ENCODE assay signal across 8 mouse cellular contexts in genomic region chr4:43631046-43631955, GRCm38 (mm10). TPM values are rescaled to one million over a fixed set of nuclear protein-coding genes. Genes with fewer than 3 reads are reported as not detected.
A peak's percentile ranks its signal among the peaks of the same experiment; 100 is the strongest.
DNase-seq lines count a peak whose midpoint lies in the region; ATAC-seq and TF ChIP-seq lines count a peak whose summit lies in the region.

Gene Npr2 (plus strand): TSS chr4:43631935.

- WGBS in embryonic facial prominence, embryonic 10.5 days = 1% methylated on average over 65 of the region's 70 CpGs
- 1% methylated on average over 55 of the region's 70 CpGs for WGBS in kidney, embryonic 16.5 days
- 3% methylated on average over 49 of the region's 70 CpGs for WGBS in liver, embryonic 16.5 days (ENCODE audit: insufficient replicate concordance)
- WGBS in olfactory bulb, adult 2 months = 2% methylated on average over 54 of the region's 70 CpGs

- TF ChIP-seq CTCF in ES-Bruce4 (IDR thresholded peaks at IDR 0.05; ENCODE audit: low read depth, low read length) = no peak
- no peak for TF ChIP-seq CTCF in olfactory bulb, adult 2 months (IDR thresholded peaks at IDR 0.05; ENCODE audit: insufficient read depth, low read depth, low read length)

- no peaks in the 10 kb centered on the region for H3K9me3 ChIP-seq in ES-Bruce4 (replicated peaks; ENCODE audit: control insufficient read depth, insufficient read depth, low read length, poor library complexity, severe bottlenecking)
- peaks cover 3% of the 10 kb centered on the region; the same call in 1 of the 2 replicates for H3K9me3 ChIP-seq in embryonic facial prominence, embryonic 10.5 days
- peaks cover 4% of the 10 kb centered on the region for H3K9me3 ChIP-seq in kidney, embryonic 16.5 days (ENCODE audit: low read length)
- H3K9me3 ChIP-seq in liver, embryonic 16.5 days (replicated peaks; ENCODE audit: control insufficient read depth, low read length) = no peaks in the 10 kb centered on the region

- H3K36me3 ChIP-seq in ES-Bruce4 (ENCODE audit: control insufficient read depth, insufficient read depth, low read length, poor library complexity, severe bottlenecking) = no peaks in the 10 kb centered on the region
- H3K36me3 ChIP-seq in embryonic facial prominence, embryonic 10.5 days (replicated peaks) = no peaks in the 10 kb centered on the region
- no peaks in the 10 kb centered on the region for H3K36me3 ChIP-seq in kidney, embryonic 16.5 days (ENCODE audit: insufficient read depth, low read length)
- H3K36me3 ChIP-seq in liver, embryonic 16.5 days (ENCODE audit: control insufficient read depth, insufficient read depth) = no peaks in the 10 kb centered on the region

- H3K4me2 ChIP-seq in kidney, embryonic 16.5 days (replicated peaks; ENCODE audit: low read depth, low read length) = peak within 1 kb of the TSS; percentile 91
- H3K4me2 ChIP-seq in liver, embryonic 16.5 days (ENCODE audit: low read depth, low read length) = peak within 1 kb of the TSS; percentile 72

- H3K27me3 ChIP-seq in ES-Bruce4 (ENCODE audit: control insufficient read depth, insufficient read depth, low read length, poor library complexity, severe bottlenecking) = peaks cover 5% of the 10 kb centered on the region; the same call in 1 of the 2 replicates
- H3K27me3 ChIP-seq in embryonic facial prominence, embryonic 10.5 days (replicated peaks; ENCODE audit: low read depth, poor library complexity, severe bottlenecking) = peaks cover 34% of the 10 kb centered on the region
- H3K27me3 ChIP-seq in kidney, embryonic 16.5 days (ENCODE audit: insufficient read depth, low read length) = no peaks in the 10 kb centered on the region
- peaks cover 30% of the 10 kb centered on the region for H3K27me3 ChIP-seq in liver, embryonic 16.5 days (ENCODE audit: control insufficient read depth, insufficient read depth, low read depth, low read length)

- H3K4me1 ChIP-seq in ES-Bruce4 (ENCODE audit: control insufficient read depth, insufficient read depth, low read length) = no peaks in the 10 kb centered on the region
- peaks cover 36% of the 10 kb centered on the region for H3K4me1 ChIP-seq in embryonic facial prominence, embryonic 10.5 days
- peaks cover 22% of the 10 kb centered on the region for H3K4me1 ChIP-seq in kidney, embryonic 16.5 days (ENCODE audit: insufficient read depth, low read length)
- peaks cover 8% of the 10 kb centered on the region for H3K4me1 ChIP-seq in liver, embryonic 16.5 days (ENCODE audit: control insufficient read depth, low read depth, low read length)
- H3K4me1 ChIP-seq in olfactory bulb, adult 2 months (ENCODE audit: control insufficient read depth, insufficient read depth, low read length) = peaks cover 25% of the 10 kb centered on the region

- peak within 1 kb of the TSS; percentile 92 for H3K9ac ChIP-seq in ES-Bruce4 (ENCODE audit: low read depth, poor library complexity, severe bottlenecking)
- H3K9ac ChIP-seq in kidney, embryonic 16.5 days (replicated peaks; ENCODE audit: low read length) = peak within 1 kb of the TSS; percentile 84
- peak within 1 kb of the TSS; percentile 42 for H3K9ac ChIP-seq in liver, embryonic 16.5 days (ENCODE audit: low read depth, low read length)

- H3K27ac ChIP-seq in ES-Bruce4 (ENCODE audit: insufficient read depth, low read length) = no peak within 1 kb of the TSS
- H3K27ac ChIP-seq in embryonic facial prominence, embryonic 10.5 days (replicated peaks) = peak within 1 kb of the TSS; percentile 90
- H3K27ac ChIP-seq in kidney, embryonic 16.5 days (ENCODE audit: low read length) = peak within 1 kb of the TSS; percentile 57; the same call in 1 of the 2 replicates
- no peak within 1 kb of the TSS for H3K27ac ChIP-seq in liver, embryonic 16.5 days (ENCODE audit: low read length)
- H3K27ac ChIP-seq in olfactory bulb, adult 2 months (ENCODE audit: insufficient read depth, low read depth, low read length) = peak within 1 kb of the TSS; percentile 65; the same call in 1 of the 2 replicates

- no peak for TF ChIP-seq EP300 in ES-Bruce4 (IDR thresholded peaks at IDR 0.05; ENCODE audit: insufficient read depth, low read depth, low read length)

- ATAC-seq in kidney, embryonic 16.5 days (ENCODE audit: low FRiP score, low TSS enrichment) = peak; percentile 69
- ATAC-seq in liver, embryonic 16.5 days (ENCODE audit: low read depth) = peak; percentile 47

- TF ChIP-seq POLR2A in ES-Bruce4 (IDR thresholded peaks at IDR 0.05; ENCODE audit: insufficient read depth, low read length) = no peak
- no peak for TF ChIP-seq POLR2A in olfactory bulb, adult 2 months (IDR thresholded peaks at IDR 0.05; ENCODE audit: insufficient read depth, low read depth, low read length)

- peak within 1 kb of the TSS; percentile 81 for H3K4me3 ChIP-seq in ES-Bruce4 (ENCODE audit: low read depth, low read length)
- peak within 1 kb of the TSS; percentile 79 for H3K4me3 ChIP-seq in embryonic facial prominence, embryonic 10.5 days
- H3K4me3 ChIP-seq in kidney, embryonic 16.5 days (ENCODE audit: low read length) = peak within 1 kb of the TSS; percentile 67
- H3K4me3 ChIP-seq in liver, embryonic 16.5 days (ENCODE audit: low read depth, low read length) = peak within 1 kb of the TSS; percentile 58
- H3K4me3 ChIP-seq in olfactory bulb, adult 2 months (ENCODE audit: insufficient read depth, low read depth, low read length) = peak within 1 kb of the TSS; percentile 79

- DNase-seq in adrenal gland, adult 18-20 months (ENCODE audit: low spot score in 2 of 2) = peak; percentile 54 to 70
- DNase-seq in embryonic facial prominence, embryonic 10.5 days (ENCODE audit: low spot score) = peak; percentile 74
- DNase-seq in heart, adult 9 months (ENCODE audit: low spot score in 2 of 2) = peak; percentile 56 to 63
- no peak for DNase-seq in spleen, postnatal 14 days (ENCODE audit: low spot score in 2 of 2)

RNA-seq across cellular contexts. Expression of gene Npr2, which starts in this region (rescaled TPM):
- polyA plus RNA-seq in ES-Bruce4 (2011; ENCODE audit: insufficient read depth, insufficient read length, low read depth, missing spikeins) = 3.1 and 5.1 TPM in 2 replicates
- 10 to 100 TPM; 24.9 to 42.4 TPM for total RNA-seq in adrenal gland, adult 18-20 months (2021)
- polyA plus RNA-seq in embryonic facial prominence, embryonic 10.5 days (2016; fragmentation: Nextera tagmentation; extraction: Ambion mirVana) = 12.5 and 16.7 TPM in 2 replicates
- polyA plus RNA-seq in kidney, embryonic 16.5 days (2015; fragmentation: Nextera tagmentation; extraction: Ambion mirVana) = 9.1 and 9.5 TPM in 2 replicates
- polyA plus RNA-seq in liver, embryonic 16.5 days (2015; fragmentation: Nextera tagmentation; extraction: Ambion mirVana) = 0.49 and 0.91 TPM in 2 replicates
- not detected in 2 replicates for polyA plus RNA-seq in olfactory bulb, adult 2 months (2012; ENCODE audit: insufficient read depth, insufficient read length, low replicate concordance, missing spikeins)

Comparison
In these comparisons a context has a peak if more than half of its experiments do, and no peak if none do; other contexts are left out.
1. RNA of gene Npr2 (polyA plus RNA-seq): not detected in olfactory bulb, adult 2 months; 12.5 to 16.7 TPM in embryonic facial prominence, embryonic 10.5 days, 9.1 to 9.5 TPM in kidney, embryonic 16.5 days, 3.1 to 5.1 TPM in ES-Bruce4 and 0.49 to 0.91 TPM in liver, embryonic 16.5 days; every median in the first group is over 10 times any median in the second.
2. Peak in ATAC-seq, H3K4me3 ChIP-seq, H3K9ac ChIP-seq and H3K4me2 ChIP-seq in liver, embryonic 16.5 days; RNA of the gene not detected or under 1 TPM.
3. H3K27ac ChIP-seq: peak in embryonic facial prominence, embryonic 10.5 days (single experiment), kidney, embryonic 16.5 days (single experiment) and olfactory bulb, adult 2 months (single experiment); none in ES-Bruce4 (single experiment) and liver, embryonic 16.5 days (single experiment).
4. H3K9ac ChIP-seq: peak in every context shown above with its lines; median percentile 92 in ES-Bruce4; 84 in kidney, embryonic 16.5 days; 42 in liver, embryonic 16.5 days.
5. DNase-seq: peak in adrenal gland, adult 18-20 months (2 of 2), embryonic facial prominence, embryonic 10.5 days (single experiment) and heart, adult 9 months (2 of 2); none in spleen, postnatal 14 days (0 of 2).
6. Peak in every context shown above with its lines, with median percentiles within 50 percentile points of each other: H3K4me3 ChIP-seq.